Mouse (Mus musculus) Patski (cell line): ENCODE data around the gene Nfix. TPM values are rescaled to one million over a fixed set of nuclear protein-coding genes. Genes with fewer than 3 reads are reported as not detected.

Source experiments
- ATAC-seq: fragments of 100-300 bp; one replicate; pipeline ENCODE4 v1.8.0; 2021
- CTCF ChIA-PET: fragments of 350-600 bp; sonication (Branson Sonifier 250); formaldehyde crosslinking; loops from one replicate; lab custom pipeline; 2022; ENCODE audit warnings: inconsistent platforms; lab: Charles Lee
- POLR2A ChIA-PET: fragments of 350-600 bp; sonication (Branson Sonifier 250); formaldehyde crosslinking; loops from one replicate; lab custom pipeline; 2022; ENCODE audit warnings: antibody characterized with exemption, inconsistent platforms; lab: Charles Lee
- DNase-seq: peaks from one replicate; pipeline ENCODE4 v3.0.0-alpha.2; 2011; ENCODE audit warnings: low read depth, low spot score
- H3K27me3 ChIP-seq: fragments of 371-371 bp; one replicate; pipeline ENCODE4 v1.5.1; 2021
- CTCF ChIP-seq: fragments of 100-300 bp; IDR thresholded peaks from one replicate; pipeline ENCODE4 v1.5.1; 2021
- in situ Hi-C: fragments of 300-500 bp; cut with MboI; formaldehyde crosslinking; loops from 3 replicates; pipeline ENCODE4 v1.11.1; 2018; ENCODE audit warnings: low pct_unique_long_range_greater_than_20kb, mixed read lengths
- polyA plus RNA-seq: library from polyadenylated mRNA; unstranded; gene quantifications from one replicate; pipeline ENCODE4 v1.2.3, GENCODE M21; 2021

The Nfix gene
- polyA plus RNA-seq, 1 experiment from 2014 or later, result 32.5 TPM

DNA sequence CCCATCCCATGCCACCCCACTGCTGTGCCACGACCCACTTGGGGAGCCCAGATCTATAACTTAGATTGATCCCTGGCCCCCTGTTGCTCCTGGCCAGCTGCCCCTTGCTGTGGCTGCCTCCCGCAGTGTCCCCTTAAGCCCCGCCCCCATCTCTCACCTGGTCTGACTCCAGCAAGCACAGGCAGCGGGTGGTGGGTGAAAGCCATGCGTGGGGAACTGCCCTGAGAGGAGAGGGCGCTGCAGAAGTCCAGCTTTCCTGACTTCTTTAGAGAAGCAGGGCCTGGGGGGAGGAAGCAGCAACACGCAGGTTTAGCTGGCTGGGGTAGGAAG is 76.6 kb downstream of the Nfix start:
- DNase-seq (no peak), ATAC-seq (no peak)
- TF ChIP-seq CTCF, result no peak
- in situ Hi-C loops, result no loop called here
- no peaks in the 10 kb centered on the region for H3K27me3 ChIP-seq
- POLR2A ChIA-PET, result no interaction called here
- CTCF ChIA-PET, result interaction anchor here (1.8 kb wide), 1 partner anchor 12 kb away, joined by 4 read pairs; no protein-coding TSS in a partner anchor

DNA sequence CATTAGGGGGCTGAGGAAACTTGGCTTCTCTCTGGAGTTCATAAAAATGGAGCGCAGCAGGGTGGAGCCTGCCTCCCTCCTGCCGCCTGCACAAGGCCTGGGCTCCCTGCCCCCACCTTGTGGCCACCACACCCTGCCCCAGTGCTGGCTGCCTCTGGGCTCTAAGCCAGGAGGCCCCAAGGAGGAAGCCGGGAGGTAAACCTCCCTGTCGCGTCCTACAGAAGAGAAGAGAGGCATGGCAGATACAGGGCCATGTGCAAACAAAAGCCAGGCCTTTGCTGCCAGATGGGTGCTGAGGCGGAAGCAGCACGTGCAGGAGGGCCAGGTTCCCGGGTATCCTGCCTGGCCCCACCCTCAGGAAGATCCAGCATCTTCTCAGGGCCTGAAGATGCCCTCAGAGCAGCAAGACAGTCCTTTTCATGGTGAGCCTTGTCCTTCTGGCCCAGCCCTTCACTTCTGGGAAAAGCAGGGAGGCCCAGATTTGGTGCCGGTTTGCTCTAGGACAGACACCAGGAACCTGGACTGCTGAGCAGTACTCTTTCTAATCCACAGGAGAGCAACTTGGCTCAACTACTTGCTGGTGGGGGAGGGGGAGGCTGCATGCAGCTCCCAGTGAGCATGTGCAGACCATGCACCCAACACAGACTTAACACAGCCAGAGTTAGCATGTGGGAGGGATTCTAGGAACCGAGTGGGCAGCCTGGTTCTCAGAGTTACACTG is 77.1 kb downstream of the Nfix start, which contains the start of gene G430095P16Rik:
TSS of gene G430095P16Rik (plus strand) at position 158 of the 721 bp plus-strand sequence.
- DNase-seq, result no peak
- ChIA-PET POLR2A (no interaction called here), CTCF (interaction anchor here (1.8 kb wide), 1 partner anchor 12 kb away, joined by 4 read pairs; no protein-coding TSS in a partner anchor)
- peak; percentile 37 for ATAC-seq
- TF ChIP-seq CTCF, result no peak
- in situ Hi-C loops, result no loop called here
- H3K27me3 ChIP-seq, result no peaks in the 10 kb centered on the region

DNA sequence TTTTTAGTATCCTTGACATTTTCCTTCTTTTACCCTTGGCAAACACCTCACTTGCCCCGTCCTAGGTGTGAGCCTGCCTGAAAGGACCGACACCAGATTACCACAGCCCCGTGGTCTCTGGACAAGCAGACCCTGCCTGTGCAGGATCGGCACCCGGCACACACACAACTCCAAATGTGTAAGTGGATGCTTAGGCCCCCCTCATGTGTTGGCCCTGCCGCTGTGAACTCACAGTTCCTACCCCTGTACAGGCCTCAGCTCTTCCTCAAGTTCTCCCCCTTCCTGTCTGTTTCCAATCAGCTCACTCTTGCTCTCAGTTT is 77.7 kb downstream of the Nfix start:
- CTCF ChIA-PET, result interaction anchor here (1.8 kb wide), 1 partner anchor 11 kb away, joined by 4 read pairs; no protein-coding TSS in a partner anchor
- in situ Hi-C loops, result no loop called here
- ATAC-seq, result no peak
- no peak for TF ChIP-seq CTCF
- POLR2A ChIA-PET, result no interaction called here
- DNase-seq, result no peak
- no peaks in the 10 kb centered on the region for H3K27me3 ChIP-seq

GRCm38 (mm10) chr8:84718959-84719690 is 81.0 kb downstream of the Nfix start:
- TF ChIP-seq CTCF, result no peak
- CTCF ChIA-PET, result interaction anchor here (1.1 kb wide), 1 partner anchor 79 kb away, joined by 3 read pairs; no protein-coding TSS in a partner anchor
- ATAC-seq (no peak), DNase-seq (no peak)
- H3K27me3 ChIP-seq, result no peaks in the 10 kb centered on the region
- in situ Hi-C loops, result no loop called here
- POLR2A ChIA-PET, result no interaction called here

GRCm38 (mm10) chr8:84718476-84718875 is 81.7 kb downstream of the Nfix start:
- DNase-seq (no peak), ATAC-seq (no peak)
- TF ChIP-seq CTCF, result no peak
- in situ Hi-C loops, result no loop called here
- POLR2A ChIA-PET, result interaction anchor here (0.6 kb wide), 1 partner anchor 20 kb away, joined by 3 read pairs; no protein-coding TSS in a partner anchor
- CTCF ChIA-PET, result interaction anchor here (1.1 to 1.7 kb wide), 2 partner anchors 19 to 79 kb away, joined by 3 to 6 read pairs; no protein-coding TSS in a partner anchor
- no peaks in the 10 kb centered on the region for H3K27me3 ChIP-seq

DNA sequence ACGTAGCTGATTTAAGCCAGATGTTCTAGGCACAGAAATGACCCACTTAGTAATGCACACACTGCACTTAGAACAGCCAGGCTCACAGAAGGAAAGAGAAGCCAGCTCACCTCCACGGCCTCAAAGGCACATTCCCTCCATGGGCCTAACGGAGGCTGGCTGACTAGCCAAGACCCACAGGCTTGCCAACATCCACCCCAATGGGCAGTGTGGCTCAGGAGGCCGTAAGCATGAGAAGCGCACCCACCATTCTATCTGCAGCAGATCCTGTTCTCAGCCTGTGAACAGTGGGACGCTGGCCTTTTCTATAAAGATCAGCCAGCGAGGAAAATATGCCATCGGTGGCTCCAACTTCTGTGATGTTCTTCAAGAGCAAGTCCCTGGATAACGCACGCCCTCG is 83.4 kb downstream of the Nfix start:
- no peaks in the 10 kb centered on the region for H3K27me3 ChIP-seq
- in situ Hi-C loops, result no loop called here
- ATAC-seq (no peak), DNase-seq (no peak)
- ChIA-PET POLR2A (no interaction called here), CTCF (interaction anchor here (1.7 kb wide), 1 partner anchor 21 kb away, joined by 6 read pairs; no protein-coding TSS in a partner anchor)
- TF ChIP-seq CTCF, result no peak

GRCm38 (mm10) chr8:84715893-84716468 is 84.2 kb downstream of the Nfix start:
- ChIA-PET CTCF (no interaction called here), POLR2A (no interaction called here)
- TF ChIP-seq CTCF, result no peak
- ATAC-seq (no peak), DNase-seq (no peak)
- in situ Hi-C loops, result no loop called here
- no peaks in the 10 kb centered on the region for H3K27me3 ChIP-seq

- no peak for ATAC-seq
- TF ChIP-seq CTCF, result no peak
- in situ Hi-C loops, result no loop called here
- H3K27me3 ChIP-seq, result no peaks in the 10 kb centered on the region
- ChIA-PET POLR2A (interaction anchor here (1.5 kb wide), 1 partner anchor 18 kb away, joined by 4 read pairs; no protein-coding TSS in a partner anchor), CTCF (interaction anchor here (0.9 to 3.5 kb wide), 2 partner anchors 12 to 23 kb away, joined by 3 to 14 read pairs; no protein-coding TSS in a partner anchor)
- no peak for DNase-seq
These were observed 86.0 kb downstream of the Nfix start for GRCm38 (mm10) chr8:84714161-84714560.

DNA sequence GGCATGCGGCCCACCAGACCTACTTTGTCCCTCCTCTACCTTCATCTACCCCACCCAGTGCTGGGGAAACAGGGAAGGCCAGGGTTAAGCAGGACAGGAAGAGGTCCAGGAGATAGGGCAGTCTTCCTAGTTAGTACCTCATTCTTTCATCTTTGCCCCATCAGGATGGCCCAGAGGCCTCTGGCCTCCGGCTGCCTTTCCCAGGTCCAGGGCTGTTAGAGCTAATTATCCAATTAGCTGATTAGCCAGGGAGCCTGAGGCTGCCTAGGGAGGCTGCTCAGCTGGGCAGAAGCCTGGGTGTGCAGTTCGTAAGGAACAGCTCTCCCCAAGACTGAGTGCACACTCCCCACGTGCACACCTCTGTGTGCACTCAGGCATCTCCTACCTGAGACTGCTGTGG is 86.8 kb downstream of the Nfix start:
- H3K27me3 ChIP-seq, result no peaks in the 10 kb centered on the region
- in situ Hi-C loops, result no loop called here
- ATAC-seq (no peak), DNase-seq (no peak)
- ChIA-PET CTCF (interaction anchor here (0.9 to 3.5 kb wide), 3 partner anchors 12 to 100 kb away, joined by 3 to 14 read pairs (median 4); no protein-coding TSS in a partner anchor), POLR2A (interaction anchor here (0.6 to 1.5 kb wide), 3 partner anchors 19 to 88 kb away, joined by 3 to 4 read pairs (median 4); no protein-coding TSS in a partner anchor)
- TF ChIP-seq CTCF, result no peak

DNA sequence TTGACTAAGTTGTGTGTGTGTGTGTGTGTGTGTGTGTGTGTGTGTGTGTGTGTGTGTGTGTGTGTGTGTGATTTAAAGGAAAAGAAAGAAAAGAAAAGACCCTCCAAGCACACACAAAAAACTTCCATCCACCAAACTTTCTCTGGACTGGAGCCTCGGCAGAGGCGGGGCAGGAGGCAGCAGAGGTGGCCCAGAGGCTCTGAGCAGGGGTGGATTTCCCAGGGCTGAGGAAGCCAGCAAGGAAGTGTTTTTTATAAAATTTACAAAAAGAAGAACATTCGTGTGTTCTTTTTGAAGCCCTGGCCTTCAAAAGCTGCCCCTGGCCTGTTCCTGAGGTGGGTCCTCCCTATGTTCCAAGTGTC is 87.4 kb downstream of the Nfix start:
- DNase-seq (no peak), ATAC-seq (no peak)
- in situ Hi-C loops, result no loop called here
- POLR2A ChIA-PET, result interaction anchor here (0.8 to 1.5 kb wide), 2 partner anchors 19 to 33 kb away, joined by 4 read pairs; no protein-coding TSS in a partner anchor
- CTCF ChIA-PET, result interaction anchor here (0.9 to 3.5 kb wide), 4 partner anchors 13 to 100 kb away, joined by 3 to 14 read pairs (median 6); no protein-coding TSS in a partner anchor
- TF ChIP-seq CTCF, result no peak
- no peaks in the 10 kb centered on the region for H3K27me3 ChIP-seq
